Mouse (Mus musculus) urinary bladder, postnatal 36 days (tissue): ENCODE measurements around the gene Ube3b.

Experiments
- DNase-seq, 2 experiments: peaks; one replicate each; pipeline ENCODE4 v3.0.0; 2022; ENCODE audit warnings: low spot score in 2 of 2, mixed read lengths in 1 of 2

The Ube3b gene

GRCm38 (mm10) chr5:114423961-114424360 is 43.6 kb downstream of the Ube3b start:
- no peak for DNase-seq

GRCm38 (mm10) chr5:114426732-114427131 is 46.3 kb downstream of the Ube3b start:
- DNase-seq = no peak

DNA sequence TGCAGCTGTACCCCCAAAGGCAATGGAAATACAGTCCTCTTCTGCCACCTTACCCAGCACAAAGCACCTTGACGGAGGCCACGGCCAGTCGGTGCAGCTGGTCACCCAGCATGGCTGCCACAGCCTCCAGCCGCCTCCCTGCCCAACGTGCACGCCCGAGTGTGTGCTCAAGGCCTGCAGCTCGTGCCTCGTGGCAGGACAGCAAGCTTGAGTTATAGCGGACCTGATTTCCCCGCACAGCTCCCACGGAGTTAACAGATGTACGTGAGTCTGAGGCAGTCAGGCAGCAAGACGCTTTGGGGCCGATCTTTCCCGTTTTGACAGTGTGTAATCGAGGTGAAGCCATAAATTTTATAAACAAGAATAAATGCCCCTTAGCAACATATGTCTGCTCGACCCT is 48.2 kb downstream of the Ube3b start:
- DNase-seq = no peak

- no peak for DNase-seq
Observed at GRCm38 (mm10) chr5:114429781-114430180, 49.4 kb downstream of the Ube3b start.

GRCm38 (mm10) chr5:114434359-114434758 is 54.0 kb downstream of the Ube3b start:
- no peak for DNase-seq

- DNase-seq = no peak
Observed at GRCm38 (mm10) chr5:114435588-114435987, 55.2 kb downstream of the Ube3b start.

DNA sequence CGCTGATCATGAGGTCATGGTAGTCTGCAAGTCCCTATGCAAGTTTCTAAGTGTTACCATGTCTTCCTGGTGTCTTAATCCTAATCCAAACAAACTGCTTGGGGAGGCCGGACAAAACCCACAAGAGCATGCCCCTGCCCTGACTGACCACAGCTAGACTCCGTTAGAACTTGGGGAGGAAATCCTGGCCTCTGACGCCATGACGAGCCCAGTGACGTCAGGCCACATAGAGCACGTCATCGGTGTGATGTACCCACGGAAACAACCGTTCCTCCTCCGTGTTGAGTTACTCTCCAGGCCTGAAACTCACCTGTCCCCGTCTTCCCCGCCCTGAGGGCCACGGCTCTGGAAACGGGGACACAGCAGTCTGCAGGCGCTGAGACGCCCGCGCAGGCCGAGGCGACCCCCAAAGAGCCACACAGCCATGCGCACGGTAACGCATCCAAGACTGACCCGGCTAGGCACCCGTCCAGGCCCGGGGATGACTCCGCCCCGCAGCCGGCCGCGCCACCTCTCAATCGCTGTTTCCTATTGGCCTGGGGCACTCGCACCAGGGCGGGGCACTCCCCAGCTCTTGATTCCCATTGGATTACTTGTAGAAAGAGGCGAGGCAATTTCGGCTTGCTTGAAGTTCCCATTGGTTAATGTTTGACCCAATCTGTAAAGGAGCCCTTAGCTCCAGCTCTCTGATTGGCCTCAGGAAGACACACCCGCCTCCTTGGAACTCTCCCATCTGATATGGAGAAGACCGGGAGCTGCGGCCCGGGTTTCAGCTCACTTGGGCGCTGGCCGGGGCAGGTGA is 63.4 kb downstream of the Ube3b start, which contains the start of the genes Mmab and Mvk:
Mmab (minus strand) TSS at position 495 of the 802 bp plus-strand sequence.
Mvk (plus strand) TSS at position 704 of the 802 bp plus-strand sequence.
- DNase-seq = peak; percentile 96 to 98

DNA sequence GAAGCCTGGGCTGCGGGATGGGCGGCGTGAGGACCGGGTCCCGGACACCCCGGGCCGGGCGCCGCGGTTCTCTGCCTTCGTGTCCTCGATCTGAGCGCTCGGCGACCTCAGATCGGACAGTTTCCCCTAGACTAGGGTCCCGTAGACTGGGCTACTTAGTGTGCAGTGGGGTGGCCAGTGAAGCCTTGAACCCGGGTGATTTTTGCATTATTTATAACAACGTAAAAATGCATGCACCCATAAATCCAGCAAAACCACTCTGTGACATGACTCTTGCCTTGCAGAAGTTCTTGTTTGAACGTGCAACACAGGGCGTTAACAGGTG is 63.9 kb downstream of the Ube3b start:
- no peak for DNase-seq

DNA sequence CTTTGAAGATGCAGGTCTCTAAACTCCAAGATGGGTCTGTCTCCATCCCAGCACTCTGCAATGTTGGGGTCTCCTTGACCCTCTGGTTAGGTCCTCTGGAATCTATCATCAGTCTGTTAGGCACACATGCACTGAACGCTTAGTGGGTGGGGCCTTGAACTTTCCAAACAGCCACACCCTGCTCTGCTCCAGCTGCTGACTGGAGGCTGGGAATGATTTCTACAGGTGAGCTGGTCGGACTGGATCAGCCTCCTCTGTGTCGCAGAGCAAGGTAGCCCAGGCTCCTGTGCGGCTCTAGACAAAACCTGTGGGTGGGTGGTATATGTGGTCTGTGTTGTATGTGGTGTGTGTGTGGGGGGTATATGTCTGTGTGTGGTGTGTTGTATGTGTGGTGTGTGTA is 68.6 kb downstream of the Ube3b start:
- no peak for DNase-seq

DNA sequence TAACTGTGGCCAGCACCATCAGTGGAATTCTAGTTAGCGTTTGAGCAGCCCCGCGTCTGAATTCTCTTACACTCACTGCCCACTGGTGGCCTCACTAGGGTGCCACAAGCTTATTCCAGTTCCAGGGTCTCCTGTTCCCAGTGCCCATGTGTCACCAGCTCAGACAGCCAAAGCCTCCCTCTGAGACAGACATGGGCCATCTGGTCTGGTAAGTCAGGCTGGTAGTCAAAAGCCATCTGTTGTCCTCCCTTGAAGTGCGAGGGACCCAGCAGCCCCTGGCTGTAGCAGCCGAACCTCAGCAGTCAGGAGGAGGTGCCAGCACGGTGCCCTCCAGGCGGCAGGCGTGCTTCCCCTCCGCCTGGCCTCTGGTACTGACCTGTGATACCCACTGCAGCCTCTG is 75.9 kb downstream of the Ube3b start:
- no peak for DNase-seq

GRCm38 (mm10) chr5:114456995-114457605 is 76.7 kb downstream of the Ube3b start:
- DNase-seq = no peak

DNA sequence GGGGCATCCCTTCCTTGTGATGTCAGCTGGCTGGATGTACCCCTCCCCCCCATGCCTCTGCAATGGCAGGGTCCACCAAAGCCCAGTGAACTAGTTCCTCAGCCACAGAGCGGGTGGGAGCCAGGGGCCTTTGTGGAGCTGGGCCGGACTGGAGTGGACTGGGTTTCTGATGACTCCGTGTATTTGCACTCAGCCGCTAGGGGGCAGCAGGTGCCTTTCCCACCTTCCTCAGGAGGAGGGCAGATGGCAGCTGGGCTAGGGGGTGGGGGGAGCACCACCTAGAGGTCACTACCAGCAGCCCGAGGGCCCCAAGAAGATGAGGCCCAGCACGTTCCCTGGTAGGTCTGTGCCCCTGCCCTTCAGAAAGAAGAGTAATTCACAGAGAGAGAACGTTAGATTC is 80.8 kb downstream of the Ube3b start:
- DNase-seq = peak; percentile 61 to 73

- no peak for DNase-seq
Observed at GRCm38 (mm10) chr5:114462067-114463040, 81.9 kb downstream of the Ube3b start.

DNA sequence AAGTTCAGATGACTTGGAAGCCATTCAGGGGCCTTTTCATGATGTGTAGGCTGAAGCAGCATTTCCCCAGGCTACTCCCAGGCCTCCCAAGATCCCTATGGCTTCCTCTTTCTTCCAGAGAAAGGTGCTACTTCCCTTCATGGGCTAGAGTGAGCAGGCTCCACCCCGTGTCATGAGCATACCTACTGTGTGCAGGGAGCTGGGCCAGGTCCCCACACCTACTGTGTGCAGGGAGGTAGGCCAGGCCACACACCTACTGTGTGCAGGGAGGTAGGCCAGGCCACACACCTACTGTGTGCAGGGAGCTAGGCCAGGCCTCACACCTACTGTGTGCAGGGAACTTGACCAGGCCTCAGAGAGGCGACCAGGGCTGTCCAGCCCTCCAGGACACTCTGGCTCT is 84.2 kb downstream of the Ube3b start:
- DNase-seq = no peak

DNA sequence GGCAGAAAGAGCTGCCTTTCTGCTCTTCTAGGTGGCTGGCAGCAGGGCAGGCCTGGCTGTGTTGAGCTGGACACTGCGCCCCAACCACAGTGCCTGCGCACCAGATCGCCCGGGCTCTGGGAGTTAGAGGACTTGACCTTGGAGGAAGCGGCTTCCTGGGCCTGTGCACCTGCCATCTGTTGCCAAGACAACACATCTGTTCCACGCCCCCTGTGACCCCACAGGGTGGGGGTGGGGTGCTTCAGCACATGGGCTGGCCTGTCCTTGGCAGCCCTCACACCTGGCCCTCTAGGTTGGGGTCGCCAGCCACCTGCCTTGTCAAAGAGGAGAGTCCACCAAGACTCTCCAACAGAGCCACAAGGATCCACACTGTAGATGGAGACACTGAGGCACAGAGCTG is 85.2 kb downstream of the Ube3b start:
- no peak for DNase-seq

GRCm38 (mm10) chr5:114467019-114467418 is 86.6 kb downstream of the Ube3b start:
- no peak for DNase-seq

- peak in 1 of 2 experiments; percentile 21 for DNase-seq
Observed at GRCm38 (mm10) chr5:114467430-114467829, 87.0 kb downstream of the Ube3b start.

GRCm38 (mm10) chr5:114468007-114468406 is 87.6 kb downstream of the Ube3b start:
- DNase-seq = no peak

GRCm38 (mm10) chr5:114470359-114470758 is 90.0 kb downstream of the Ube3b start:
- no peak for DNase-seq
